Mouse (Mus musculus) left cerebral cortex, adult 9 months (tissue): ENCODE measurements around the gene Acvr1.
A peak's percentile ranks its signal among the peaks of the same experiment; 100 is the strongest.

Experiments
- DNase-seq, 2 experiments: peaks; one replicate each; pipeline ENCODE4 v3.0.0; 2022; ENCODE audit warnings: low spot score in 2 of 2

The Acvr1 gene

DNA sequence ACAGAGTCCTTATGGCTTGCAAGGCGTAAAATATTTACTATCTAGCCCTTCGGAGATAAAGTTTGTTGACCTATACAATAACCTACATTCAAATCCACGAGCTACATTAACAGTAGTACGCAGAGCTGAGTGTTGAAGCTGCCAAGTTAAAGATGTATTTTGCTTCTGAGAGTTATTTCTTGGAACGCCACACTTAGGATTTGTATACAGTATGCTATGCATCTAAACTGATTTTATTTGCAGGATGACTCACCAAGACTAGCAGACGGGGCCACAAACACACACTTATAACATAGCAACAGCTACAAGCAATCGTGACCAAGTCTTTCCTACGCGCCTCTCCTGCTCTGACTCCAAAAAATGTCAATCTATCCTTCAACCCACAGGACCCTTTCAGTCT lies 46.2 kb downstream of the Acvr1 start:
- DNase-seq: no peak

DNA sequence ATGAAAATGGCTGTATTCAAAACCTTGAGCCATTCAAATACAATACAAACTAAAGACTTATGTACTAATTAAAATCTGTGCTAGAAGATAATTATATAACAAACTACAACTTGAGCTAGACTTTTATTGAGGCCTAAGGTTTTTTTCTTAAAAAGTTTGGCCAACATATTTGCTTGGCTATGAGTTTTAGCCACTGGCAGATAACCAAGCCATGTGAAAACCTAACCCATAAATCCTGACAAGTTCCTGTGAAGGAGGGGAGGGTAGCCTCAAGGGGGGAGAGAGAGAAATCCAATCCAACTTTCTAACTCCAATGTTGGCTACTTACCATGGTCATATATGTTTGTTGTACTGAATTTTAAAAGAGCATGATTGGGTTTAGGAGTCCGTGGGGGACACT lies 48.4 kb downstream of the Acvr1 start:
- DNase-seq: no peak

DNA sequence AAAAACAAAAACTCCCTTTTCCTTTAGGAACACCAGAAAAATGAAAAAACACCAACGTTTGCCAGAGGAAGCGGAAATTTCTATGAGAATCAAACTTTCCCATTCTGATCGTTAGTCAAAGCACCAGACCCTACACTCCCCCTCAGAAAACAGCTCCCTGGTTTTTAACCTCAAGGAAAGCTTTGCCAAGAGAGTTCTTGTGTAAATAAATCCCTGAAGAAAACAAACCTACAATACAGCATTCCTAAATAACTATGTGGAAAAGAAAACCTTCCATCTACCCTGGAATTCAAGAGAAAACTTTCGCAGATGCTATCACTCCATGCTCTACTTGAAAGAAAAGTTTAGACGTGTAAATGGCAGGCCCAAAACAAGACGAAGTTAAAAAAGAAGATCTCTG lies 50.0 kb downstream of the Acvr1 start:
- no peak for DNase-seq

DNA sequence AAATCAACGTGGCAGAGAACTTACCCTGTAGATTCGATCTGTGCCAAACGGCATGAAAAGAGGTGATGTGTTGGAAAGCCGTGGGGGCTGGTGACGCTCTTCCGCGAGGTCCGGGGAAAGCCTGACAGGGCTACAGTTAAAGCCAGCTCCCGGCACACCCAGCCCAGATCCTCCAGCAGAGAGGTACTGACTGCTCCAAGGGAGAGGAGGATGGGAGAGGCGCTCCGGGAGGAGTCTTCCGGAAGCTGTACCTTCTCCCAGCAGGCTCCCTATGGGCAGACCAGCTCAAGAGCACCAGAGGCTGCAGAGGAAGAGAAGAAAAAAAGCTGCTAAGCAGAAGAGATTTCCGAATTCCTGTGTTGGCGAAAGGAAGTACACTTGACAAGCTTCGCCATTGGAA lies 51.0 kb downstream of the Acvr1 start:
- no peak for DNase-seq

DNA sequence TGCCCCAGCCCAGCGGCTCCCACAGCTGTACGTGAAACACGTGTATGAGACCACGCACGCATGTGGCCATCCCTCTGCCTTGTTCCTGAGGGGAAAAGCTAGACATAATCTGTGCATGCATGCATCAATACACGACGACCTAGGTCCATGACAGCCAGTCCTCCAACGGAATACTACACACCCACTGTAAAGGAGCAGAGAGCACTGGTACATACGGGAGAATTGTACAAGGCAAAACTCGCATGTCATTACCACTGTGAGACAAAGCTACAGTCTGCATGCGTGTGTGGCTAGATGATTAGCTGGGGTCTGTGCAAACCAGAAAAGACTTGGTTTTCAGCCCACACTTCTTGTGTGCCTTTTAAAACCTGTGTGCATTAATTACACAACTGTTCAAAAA lies 52.5 kb downstream of the Acvr1 start:
- DNase-seq: no peak

DNA sequence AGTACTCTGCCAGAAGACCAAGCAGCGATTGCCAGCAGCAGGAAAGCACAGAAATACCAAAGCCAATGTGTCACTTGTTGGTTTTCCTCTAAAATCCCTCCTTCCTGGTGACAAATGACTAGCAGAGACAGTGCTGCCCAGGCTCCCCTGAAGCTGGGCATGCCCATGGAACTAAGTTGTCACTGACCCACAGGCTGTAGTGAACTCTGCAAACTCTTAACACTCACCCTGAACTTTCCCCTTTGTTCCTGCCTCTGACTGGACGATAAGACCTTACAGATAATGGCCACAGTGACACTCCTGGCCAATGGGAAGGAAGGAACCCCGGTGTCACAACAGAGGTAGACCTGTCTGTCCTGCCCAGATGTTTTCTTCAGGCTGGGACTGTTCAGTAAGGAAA lies 53.7 kb downstream of the Acvr1 start:
- no peak for DNase-seq

DNA sequence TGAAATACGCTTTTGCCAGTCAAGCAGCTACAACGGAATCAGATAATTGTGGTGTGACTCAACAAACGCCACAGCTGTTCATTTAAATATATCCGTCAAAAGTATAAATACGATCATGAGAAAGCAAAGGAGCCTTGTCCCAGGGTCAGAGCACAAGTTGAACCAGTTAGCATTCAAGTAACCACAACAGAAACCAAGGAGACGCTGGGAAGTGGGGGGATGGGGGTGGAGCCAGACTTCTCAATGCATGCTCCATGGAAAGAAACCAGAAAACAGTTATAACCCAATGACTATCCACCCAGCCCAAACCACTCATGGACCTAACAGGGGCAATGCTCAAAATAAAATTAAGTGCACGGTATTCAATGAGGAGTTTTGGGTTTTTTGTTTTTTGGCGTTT lies 56.8 kb downstream of the Acvr1 start:
- DNase-seq: no peak

DNA sequence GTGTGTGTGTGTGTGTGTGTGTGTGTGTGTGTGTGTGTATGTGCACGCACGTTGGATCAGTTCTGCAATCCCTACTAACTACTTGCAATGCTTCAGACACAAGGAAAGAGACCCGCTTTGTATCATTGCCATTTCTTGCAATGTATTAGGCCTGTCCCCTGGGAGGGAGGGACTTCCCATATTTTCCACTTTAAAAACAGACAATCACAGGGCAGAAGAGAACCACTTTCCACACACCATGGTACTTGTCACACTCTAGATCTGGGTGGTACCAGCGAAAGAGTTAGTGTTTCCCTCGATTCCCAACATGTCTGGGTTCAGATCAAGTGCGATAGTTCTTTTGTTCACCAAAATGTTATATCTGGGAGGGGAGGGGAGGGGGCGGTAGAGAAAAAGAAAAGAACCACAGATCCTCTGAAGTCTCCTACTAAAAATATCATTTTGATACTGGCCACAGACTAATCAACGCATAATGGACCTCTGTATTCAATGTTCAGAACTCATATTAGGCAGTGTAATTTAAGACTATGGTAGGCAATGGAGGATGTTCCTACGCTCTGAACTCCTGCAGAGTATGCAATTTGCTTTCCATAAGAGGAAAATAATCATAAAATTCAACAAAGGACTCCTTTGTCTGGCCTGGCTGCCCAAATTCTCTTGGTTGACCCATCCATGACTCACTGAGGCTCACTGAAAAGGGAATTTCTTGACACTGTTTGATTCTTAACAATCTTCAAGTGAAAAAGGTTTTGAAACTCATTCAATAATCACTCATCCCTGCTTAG lies 61.5 kb downstream of the Acvr1 start:
- DNase-seq: no peak

DNA sequence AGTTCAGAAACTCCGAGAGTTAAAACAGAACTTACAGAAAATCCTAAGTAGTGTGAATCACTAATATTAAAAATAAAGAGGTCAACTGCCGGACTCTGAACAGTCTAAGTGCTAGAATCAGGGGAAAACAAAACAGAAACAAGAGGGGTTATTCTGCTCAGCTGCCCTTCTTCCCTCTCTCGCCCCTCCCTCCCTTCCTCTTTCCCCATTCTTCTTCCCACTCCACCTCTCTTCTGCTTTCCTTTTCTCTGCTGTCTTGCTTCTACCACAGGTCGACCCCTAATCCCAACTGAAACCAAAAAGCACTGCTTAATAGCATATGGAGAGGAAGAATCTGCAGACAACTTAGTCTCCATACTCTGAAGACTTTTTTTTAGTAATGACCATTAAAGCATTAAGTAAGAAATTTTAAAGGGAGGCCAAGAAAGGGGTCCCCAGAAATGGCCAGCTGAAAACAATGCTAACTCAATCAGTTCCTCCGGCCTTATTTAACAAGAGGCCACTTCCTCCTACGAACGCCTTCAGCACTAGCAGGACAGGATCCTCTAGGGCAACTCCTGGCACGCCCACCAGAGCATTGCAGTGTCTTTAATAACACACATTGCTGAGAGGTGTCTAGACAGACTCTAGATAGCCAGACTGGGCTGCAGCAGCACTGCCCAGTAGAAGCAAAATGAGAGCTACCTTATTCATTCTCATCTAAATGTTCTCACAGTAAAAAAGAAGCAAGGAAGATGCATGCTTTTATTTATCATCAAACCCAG lies 70.1 kb downstream of the Acvr1 start:
- DNase-seq: no peak

DNA sequence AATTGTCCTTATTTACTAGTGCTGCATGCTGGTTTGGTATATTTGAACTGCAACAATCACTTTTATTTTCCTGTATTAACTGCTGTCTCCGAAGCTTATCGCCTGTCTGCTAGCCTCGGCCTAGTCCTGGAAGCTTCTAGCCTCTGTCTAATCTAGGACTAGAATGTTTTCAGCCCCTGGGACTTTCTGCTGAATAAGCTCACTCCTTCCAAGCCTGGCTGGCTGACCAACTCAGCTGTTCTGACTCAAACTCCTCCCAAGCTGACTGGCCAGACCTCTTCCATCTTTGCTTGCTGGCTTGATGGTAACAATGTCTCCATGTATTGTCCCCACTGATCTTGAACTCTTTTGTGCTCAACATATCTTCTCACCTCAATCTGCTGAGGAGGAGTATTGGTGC lies 71.7 kb downstream of the Acvr1 start:
- DNase-seq: no peak

DNA sequence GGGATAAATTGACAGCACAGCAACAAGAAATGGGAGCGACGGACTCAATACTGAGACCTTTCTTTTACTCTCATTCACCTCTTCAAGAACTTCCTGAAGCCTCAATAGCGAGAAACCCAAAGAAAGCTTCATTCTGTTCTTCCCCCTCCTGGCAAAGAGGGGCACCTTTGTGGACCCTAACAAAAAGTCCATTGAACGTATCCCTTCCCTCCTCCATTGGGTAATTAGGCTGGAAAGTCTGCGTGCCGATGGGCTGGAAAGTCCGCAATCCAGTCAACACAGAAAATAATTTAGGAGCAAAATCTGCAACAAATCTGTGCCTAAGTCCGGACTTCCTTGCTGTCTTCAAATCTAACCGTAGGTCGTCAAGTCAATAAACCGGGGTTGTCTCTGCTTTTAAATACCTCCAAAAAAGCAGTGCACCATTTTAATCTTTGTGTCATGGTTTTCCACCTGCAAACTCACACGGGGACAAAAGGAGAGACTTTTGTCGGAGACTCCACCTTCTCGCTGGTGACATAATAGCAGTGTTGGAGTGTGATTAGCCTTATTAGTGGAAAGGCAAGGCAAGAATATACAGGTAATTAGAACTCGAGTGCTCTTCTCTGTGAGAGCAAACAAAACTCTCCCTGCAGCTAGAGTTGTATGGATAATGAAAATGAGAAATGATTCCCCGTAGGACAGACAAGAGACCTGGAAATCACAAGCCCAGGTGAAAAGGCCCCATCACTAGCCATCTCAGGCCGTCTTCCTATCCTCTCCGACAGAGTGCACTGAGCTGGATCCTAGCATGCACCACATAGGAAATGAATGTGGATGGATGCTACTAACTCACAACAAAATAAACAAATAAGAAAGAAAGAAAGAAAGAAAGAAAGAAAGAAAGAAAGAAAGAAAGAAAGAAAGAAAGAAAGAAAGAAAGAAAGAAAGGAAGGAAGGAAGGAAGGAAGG lies 73.0 kb downstream of the Acvr1 start:
- no peak for DNase-seq

DNA sequence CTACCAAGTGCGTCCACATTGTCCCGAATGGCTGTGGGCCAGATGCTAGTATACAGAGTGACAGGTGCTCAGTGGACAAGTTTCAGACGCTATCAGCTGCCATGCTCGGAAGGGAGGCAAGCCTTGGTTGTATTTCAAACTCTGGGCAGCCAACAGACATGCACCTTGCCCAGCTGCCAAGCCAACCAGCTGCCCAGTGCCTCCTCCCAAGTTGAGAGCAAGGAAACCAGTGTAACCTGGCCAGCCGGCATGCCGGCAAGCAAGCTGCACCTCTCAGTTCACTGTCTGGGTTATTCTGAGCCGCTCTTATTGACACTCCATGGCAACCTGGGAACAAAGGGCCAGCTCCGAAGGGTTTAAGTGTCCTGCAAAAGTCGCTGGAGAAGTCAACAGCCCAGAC lies 77.7 kb downstream of the Acvr1 start:
- no peak for DNase-seq

DNA sequence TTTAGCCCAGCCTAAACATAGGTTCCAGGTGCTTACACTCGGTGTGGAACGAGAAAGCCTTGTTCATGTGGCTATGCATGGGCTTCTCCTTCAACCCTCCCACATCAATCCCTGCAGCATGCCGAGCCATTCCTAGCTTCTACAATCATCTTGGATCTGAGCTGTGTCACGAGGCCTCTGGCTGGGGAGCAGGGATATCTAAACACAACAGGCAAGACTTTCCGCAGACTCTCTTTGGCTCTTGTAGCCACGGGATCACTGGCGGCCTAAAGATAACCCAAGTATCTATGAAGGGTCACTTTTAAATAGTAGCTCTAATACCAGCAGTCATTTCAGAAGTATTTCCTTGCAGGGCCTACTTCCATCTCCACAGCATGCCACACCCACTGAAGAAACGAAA lies 78.6 kb downstream of the Acvr1 start:
- no peak for DNase-seq

DNA sequence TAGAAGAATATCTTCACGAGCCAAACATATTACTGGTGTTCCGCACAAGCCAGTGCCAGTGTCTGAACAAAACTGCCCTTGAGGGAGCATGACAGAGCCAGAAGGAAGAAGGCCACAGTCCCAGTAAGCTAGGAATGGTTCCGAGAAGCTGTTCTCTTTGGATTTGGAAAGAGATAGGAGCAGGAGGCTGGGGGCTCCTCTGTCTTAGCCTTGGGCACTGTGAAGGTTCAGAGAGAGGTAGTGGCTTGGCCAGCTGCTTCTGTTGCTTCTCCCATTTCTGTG lies 79.7 kb downstream of the Acvr1 start:
- DNase-seq: no peak

DNA sequence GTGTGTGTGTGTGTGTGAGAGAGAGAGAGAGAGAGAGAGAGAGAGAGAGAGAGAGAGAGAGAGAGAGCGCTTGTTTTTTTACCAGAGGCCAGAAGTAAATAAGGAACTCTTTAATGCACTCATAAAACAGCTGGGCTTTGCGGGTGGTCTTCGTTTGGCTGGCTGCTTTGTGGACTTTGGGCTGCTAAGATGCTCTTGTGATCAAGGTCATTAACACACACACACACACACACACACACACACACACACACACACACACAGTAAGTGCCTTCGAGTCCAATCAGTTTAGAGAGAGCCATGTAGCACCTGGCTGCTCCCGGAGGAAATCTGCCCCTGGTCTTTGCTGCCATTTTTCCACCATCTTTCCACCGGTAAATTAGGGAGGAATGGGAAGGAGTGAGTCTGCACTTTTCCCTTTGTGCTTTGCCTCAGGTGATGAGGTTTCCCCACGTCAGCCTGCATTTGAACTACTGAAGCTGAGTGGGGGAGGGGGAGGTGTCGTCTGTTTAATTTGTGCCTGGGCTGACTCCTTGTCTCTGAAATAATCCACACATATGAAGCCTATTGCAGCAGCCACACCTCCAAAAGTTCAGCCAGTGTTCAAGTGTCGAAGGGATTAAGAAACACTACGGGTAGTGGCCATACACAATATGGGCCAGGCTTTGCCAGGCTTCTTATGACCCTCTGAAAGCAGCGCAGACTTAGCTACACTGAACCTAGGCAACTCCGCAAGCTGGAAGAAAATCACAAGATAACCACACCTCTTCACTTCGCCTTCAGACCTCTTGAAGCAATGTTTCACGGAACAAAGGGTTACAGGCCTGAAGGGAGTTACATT lies 80.3 kb downstream of the Acvr1 start:
- DNase-seq: no peak

DNA sequence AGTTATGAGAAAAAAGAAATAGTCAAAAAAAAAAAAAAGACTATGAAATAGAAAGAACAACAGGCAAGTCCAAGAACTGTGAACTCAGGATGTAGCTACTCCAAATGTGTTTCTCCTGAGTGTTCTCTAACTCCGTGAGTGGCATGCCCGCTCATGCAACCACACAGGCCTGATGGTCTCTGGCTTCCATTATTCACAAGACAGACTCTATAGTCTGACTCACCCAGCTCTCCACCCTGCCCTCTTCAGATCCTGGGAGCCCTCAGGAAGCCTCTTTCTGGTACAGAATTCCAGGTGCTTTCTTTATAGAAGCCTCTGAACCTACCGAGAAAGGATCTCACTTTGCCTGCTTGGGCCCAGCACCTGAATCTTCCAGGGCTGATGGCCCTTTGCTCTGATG lies 81.3 kb downstream of the Acvr1 start:
- DNase-seq: no peak

DNA sequence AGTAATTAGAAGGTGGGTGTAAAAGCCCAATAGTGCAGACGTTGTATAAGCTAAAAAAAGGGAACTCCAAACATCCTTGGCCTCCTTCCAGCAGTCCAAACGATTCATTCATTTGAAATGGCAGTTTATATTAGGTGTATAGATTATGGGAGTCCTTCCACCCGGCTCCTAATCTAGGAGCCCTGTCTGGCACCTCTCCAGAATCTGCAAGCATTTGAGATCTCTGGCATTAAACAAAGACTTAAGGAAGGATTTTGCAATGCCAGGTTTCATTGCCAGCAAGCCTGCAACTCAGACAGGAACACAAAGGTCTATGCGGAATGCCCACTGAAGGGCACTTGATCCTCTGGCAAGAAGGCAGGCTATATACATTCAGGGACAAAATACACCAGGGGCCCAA lies 81.8 kb downstream of the Acvr1 start:
- no peak for DNase-seq

DNA sequence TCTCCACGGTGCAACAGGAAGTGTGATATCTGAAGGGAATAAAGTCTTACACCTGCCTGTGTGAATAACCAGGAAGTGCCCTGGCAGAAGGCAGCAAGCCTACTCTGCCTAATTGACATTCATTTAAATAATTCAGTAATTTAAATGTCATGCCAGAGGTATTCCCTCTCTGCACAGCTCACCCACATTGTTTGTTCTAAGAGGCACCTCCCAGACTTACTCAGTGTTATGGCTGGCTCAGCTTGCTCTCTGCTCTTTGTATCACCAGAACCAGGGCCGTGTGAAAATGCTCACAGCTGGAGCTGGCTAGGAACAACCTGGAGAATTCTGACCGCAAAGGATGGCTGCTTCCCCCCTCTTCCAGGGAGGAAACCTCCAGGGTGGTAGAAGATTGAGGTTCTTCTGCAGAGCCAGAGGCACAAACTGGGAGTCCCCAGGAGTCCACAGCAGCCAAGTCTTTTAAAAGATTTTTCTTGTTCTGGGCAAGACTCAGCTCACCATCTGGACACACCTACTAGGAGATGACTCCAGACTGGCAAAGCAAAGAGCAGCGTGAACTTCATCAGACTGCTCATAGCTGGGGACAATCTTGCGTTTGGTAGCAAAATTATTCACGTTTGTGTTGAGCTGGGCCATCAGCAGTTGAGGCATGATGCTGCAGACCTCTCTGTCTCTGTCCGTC lies 82.5 kb downstream of the Acvr1 start:
- peak in 1 of 2 experiments; percentile 37 for DNase-seq

DNA sequence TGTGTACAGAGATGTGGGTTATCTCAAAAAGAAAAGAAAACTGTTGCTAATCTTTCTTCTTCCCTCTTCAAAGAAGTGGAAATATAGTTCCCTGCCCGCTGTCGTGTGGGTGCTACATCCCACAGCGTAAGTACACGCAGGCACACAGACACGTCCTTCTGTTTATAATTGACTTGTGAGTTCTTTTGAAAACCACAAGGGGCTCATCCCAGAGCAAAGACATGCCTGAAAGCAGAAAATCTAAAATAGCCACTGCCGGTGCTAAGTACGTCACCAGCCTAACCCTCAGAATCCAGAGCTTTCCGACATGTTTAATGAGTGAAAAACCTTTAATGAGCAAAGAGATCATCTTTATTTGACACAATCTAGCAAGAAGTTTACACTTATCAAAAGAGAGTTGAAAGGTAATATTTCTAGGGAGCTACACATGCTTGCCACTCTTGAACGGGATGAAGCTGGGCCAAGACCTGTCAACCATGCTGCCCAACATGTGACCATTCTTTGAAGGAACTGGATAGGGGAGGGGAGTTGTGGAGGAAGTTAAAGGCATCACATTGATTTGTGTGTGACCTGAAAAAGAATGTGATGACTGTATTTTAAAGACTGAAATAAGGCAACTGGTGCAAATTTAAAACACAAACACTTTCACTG lies 85.4 kb downstream of the Acvr1 start:
- DNase-seq: no peak

DNA sequence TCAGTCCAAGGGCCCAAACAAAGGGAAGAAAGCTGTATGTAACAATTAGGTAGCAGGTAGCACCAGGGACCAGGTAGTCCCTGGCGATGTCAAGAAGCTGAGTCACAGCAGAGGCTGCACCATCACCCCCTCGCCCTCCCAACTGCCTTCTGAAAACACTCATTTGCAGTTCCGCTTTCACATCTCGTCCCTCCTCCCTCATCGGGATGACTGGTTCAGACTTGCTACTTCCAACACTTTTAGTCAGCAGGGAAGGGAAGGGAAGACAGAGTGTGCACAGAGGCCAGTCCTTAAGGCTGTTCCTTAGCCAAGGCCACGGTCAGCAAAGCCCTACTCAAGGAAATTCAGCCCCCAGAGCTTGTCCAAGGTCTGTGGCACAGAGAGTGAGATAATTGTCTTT lies 86.2 kb downstream of the Acvr1 start:
- DNase-seq: no peak

DNA sequence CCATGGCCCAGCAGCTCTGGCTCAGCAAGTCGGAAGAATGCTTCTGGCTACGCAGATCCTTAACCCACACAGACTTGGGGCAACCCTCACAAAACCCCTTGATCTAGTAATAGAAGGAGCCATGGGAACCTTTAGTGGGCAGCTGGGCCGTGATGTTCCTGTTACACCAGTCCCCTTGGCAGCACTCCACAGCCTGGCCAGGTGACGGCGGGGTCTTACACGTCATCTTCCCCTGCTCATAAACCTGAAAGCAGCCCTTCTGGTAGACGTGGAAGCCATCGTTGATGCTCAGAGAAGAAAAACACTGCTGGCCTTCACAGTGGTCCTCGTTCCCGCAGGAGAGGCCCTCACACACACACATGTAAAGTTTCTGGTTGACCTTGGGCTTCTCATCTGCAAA lies 87.4 kb downstream of the Acvr1 start:
- no peak for DNase-seq
